Mouse (Mus musculus): ENCODE results near the gene Omp. TPM values are rescaled to one million over a fixed set of nuclear protein-coding genes. Genes with fewer than 3 reads are reported as not detected.
A peak's percentile ranks its signal among the peaks of the same experiment; 100 is the strongest.

The Omp gene
- polyA plus RNA-seq, 1 experiment from 2014 or later, result 0.08 TPM

GRCm38 (mm10) chr7:98178560-98179231, 33.4 kb upstream of the Omp start:
- Histone ChIP-seq H3K27ac (peak overlapping the region; percentile 31; the same call in 1 of the 2 replicates), H3K9me3 (replicated peaks) (no peaks in the 10 kb centered on the region), H3K9ac (peak overlapping the region; percentile 51; the same call in 1 of the 2 replicates), H3K4me2 (peak overlapping the region; percentile 73), H3K4me3 (peak overlapping the region; percentile 67), H3K36me3 (no peaks in the 10 kb centered on the region), H3K27me3 (no peaks in the 10 kb centered on the region), H3K4me1 (replicated peaks) (peaks cover 12% of the 10 kb centered on the region)
- 91% methylated on average over 5 of the region's 5 CpGs for WGBS
- peak; percentile 8; the same call in 1 of the 2 replicates for ATAC-seq (replicated peaks; ENCODE audit: insufficient number of reproducible peaks, insufficient read depth, low FRiP score, low read depth)

- Histone ChIP-seq H3K4me3 (peak within 1 kb of the TSS; percentile 67), H3K27ac (peak within 1 kb of the TSS; percentile 31; the same call in 1 of the 2 replicates), H3K9me3 (replicated peaks) (no peaks in the 10 kb centered on the region), H3K9ac (peak within 1 kb of the TSS; percentile 51), H3K4me2 (peak within 1 kb of the TSS; percentile 73), H3K36me3 (no peaks in the 10 kb centered on the region), H3K4me1 (replicated peaks) (peaks cover 12% of the 10 kb centered on the region), H3K27me3 (no peaks in the 10 kb centered on the region)
- peak; percentile 81 for ATAC-seq (replicated peaks; ENCODE audit: insufficient number of reproducible peaks, insufficient read depth, low FRiP score, low read depth)
- 3% methylated on average over 43 of the region's 44 CpGs for WGBS
Observed at GRCm38 (mm10) chr7:98177929-98178559, 32.7 kb upstream of the Omp start, which contains the start of gene Capn5. Gene Capn5, minus strand, starts transcription at chr7:98178274.

- Histone ChIP-seq H3K9me3 (replicated peaks) (no peaks in the 10 kb centered on the region), H3K36me3 (no peaks in the 10 kb centered on the region), H3K27me3 (no peaks in the 10 kb centered on the region), H3K4me2 (peak overlapping the region; percentile 73), H3K27ac (no peak overlapping the region), H3K4me1 (replicated peaks) (peaks cover 12% of the 10 kb centered on the region), H3K9ac (peak overlapping the region; percentile 43), H3K4me3 (peak overlapping the region; percentile 67)
- ATAC-seq (replicated peaks; ENCODE audit: insufficient number of reproducible peaks, insufficient read depth, low FRiP score, low read depth), result no peak; the same call in 1 of the 2 replicates
- 9% methylated on average over 9 of the region's 9 CpGs for WGBS
Observed at GRCm38 (mm10) chr7:98177566-98177928, 32.2 kb upstream of the Omp start.

GRCm38 (mm10) chr7:98177071-98177485, 31.8 kb upstream of the Omp start:
- Histone ChIP-seq H3K27me3 (no peaks in the 10 kb centered on the region), H3K4me1 (replicated peaks) (peaks cover 12% of the 10 kb centered on the region), H3K9me3 (replicated peaks) (no peaks in the 10 kb centered on the region), H3K4me3 (peak overlapping the region; percentile 67), H3K9ac (no peak overlapping the region), H3K27ac (no peak overlapping the region), H3K4me2 (peak overlapping the region; percentile 73), H3K36me3 (no peaks in the 10 kb centered on the region)
- ATAC-seq (replicated peaks; ENCODE audit: insufficient number of reproducible peaks, insufficient read depth, low FRiP score, low read depth), result no peak
- WGBS, result 43% methylated on average over 2 of the region's 2 CpGs

- Histone ChIP-seq H3K4me3 (peak overlapping the region; percentile 67), H3K4me1 (replicated peaks) (peaks cover 15% of the 10 kb centered on the region), H3K9me3 (replicated peaks) (no peaks in the 10 kb centered on the region), H3K36me3 (no peaks in the 10 kb centered on the region), H3K9ac (no peak overlapping the region), H3K27me3 (no peaks in the 10 kb centered on the region), H3K4me2 (peak overlapping the region; percentile 73; the same call in 1 of the 2 replicates), H3K27ac (no peak overlapping the region)
- no peak for ATAC-seq (replicated peaks; ENCODE audit: insufficient number of reproducible peaks, insufficient read depth, low FRiP score, low read depth)
- WGBS, result 60% methylated on average over 8 of the region's 8 CpGs
Observed at GRCm38 (mm10) chr7:98176322-98177070, 31.2 kb upstream of the Omp start.

GRCm38 (mm10) chr7:98174883-98175755, 29.8 kb upstream of the Omp start:
- H3K9ac ChIP-seq, result no peak overlapping the region
- ATAC-seq (replicated peaks; ENCODE audit: insufficient number of reproducible peaks, insufficient read depth, low FRiP score, low read depth), result no peak

GRCm38 (mm10) chr7:98173408-98173807, 28.1 kb upstream of the Omp start:
- WGBS, result 19% methylated on average over 4 of the region's 4 CpGs
- Histone ChIP-seq H3K4me2 (no peak overlapping the region), H3K4me3 (no peak overlapping the region), H3K27me3 (no peaks in the 10 kb centered on the region), H3K36me3 (no peaks in the 10 kb centered on the region), H3K27ac (no peak overlapping the region), H3K4me1 (replicated peaks) (peaks cover 19% of the 10 kb centered on the region), H3K9ac (no peak overlapping the region), H3K9me3 (replicated peaks) (no peaks in the 10 kb centered on the region)
- no peak for ATAC-seq (replicated peaks; ENCODE audit: insufficient number of reproducible peaks, insufficient read depth, low FRiP score, low read depth)

More at GRCm38 (mm10) chr7:98174883-98175755, 29.8 kb upstream of the Omp start:
- Histone ChIP-seq H3K4me3 (no peak overlapping the region), H3K9me3 (replicated peaks) (no peaks in the 10 kb centered on the region), H3K27me3 (no peaks in the 10 kb centered on the region), H3K36me3 (no peaks in the 10 kb centered on the region), H3K4me2 (0 out of 2 replicates have a peak overlapping the region, but pooled peaks have one; percentile 13), H3K27ac (no peak overlapping the region), H3K4me1 (replicated peaks) (peaks cover 23% of the 10 kb centered on the region)
- WGBS, result 52% methylated on average over 4 of the region's 4 CpGs

- no peak overlapping the region for H3K9ac ChIP-seq
Observed at GRCm38 (mm10) chr7:98172661-98173060, 27.4 kb upstream of the Omp start.

GRCm38 (mm10) chr7:98171141-98172073, 26.1 kb upstream of the Omp start:
- Histone ChIP-seq H3K27me3 (no peaks in the 10 kb centered on the region), H3K4me3 (no peak overlapping the region), H3K9me3 (replicated peaks) (no peaks in the 10 kb centered on the region), H3K4me2 (no peak overlapping the region), H3K4me1 (replicated peaks) (peaks cover 11% of the 10 kb centered on the region), H3K9ac (no peak overlapping the region), H3K27ac (peak overlapping the region; percentile 56), H3K36me3 (no peaks in the 10 kb centered on the region)
- peak; percentile 66 for ATAC-seq (replicated peaks; ENCODE audit: insufficient number of reproducible peaks, insufficient read depth, low FRiP score, low read depth)
- 51% methylated on average over 6 of the region's 6 CpGs for WGBS

More at GRCm38 (mm10) chr7:98172661-98173060, 27.4 kb upstream of the Omp start:
- no peak overlapping the region for H3K4me3 ChIP-seq
- no peaks in the 10 kb centered on the region for H3K9me3 ChIP-seq (replicated peaks)
- no peak overlapping the region for H3K27ac ChIP-seq
- no peak overlapping the region for H3K4me2 ChIP-seq
- WGBS, result 75% methylated on average over 8 of the region's 8 CpGs
- no peak for ATAC-seq (replicated peaks; ENCODE audit: insufficient number of reproducible peaks, insufficient read depth, low FRiP score, low read depth)
- H3K4me1 ChIP-seq (replicated peaks), result peaks cover 16% of the 10 kb centered on the region
- no peaks in the 10 kb centered on the region for H3K36me3 ChIP-seq
- no peaks in the 10 kb centered on the region for H3K27me3 ChIP-seq

All from heart, embryonic 15.5 days (tissue).